Mouse (Mus musculus): ENCODE data around the gene Gm17482.

- TF ChIP-seq CTCF (IDR thresholded peaks at IDR 0.05; ENCODE audit: low read depth): no peak
- no peak for TF ChIP-seq EP300 (IDR thresholded peaks at IDR 0.05; ENCODE audit: low read depth)
Observed at GRCm38 (mm10) chr6:115213129-115213528, 14.0 kb upstream of the Gm17482 start.

Data from liver, embryonic 14.5 days (tissue).